Mouse (Mus musculus) cerebellum, postnatal 14 days (tissue): ENCODE data around the gene Olfr1242.

Experiments used
- DNase-seq, 2 experiments: peaks; one replicate each; pipeline ENCODE4 v3.0.0; 2021; ENCODE audit warnings: mixed read lengths in 2 of 2

The Olfr1242 gene

GRCm38 (mm10) chr2:89498235-89498634 lies at the start of gene Olfr1242:
TSS of gene Olfr1242 (minus strand) at chr2:89498335.
- no peak for DNase-seq

- DNase-seq: no peak
These were observed 46.4 kb upstream of the Olfr1242 start for GRCm38 (mm10) chr2:89544516-89544915.

GRCm38 (mm10) chr2:89539923-89540322 lies 41.8 kb upstream of the Olfr1242 start:
- no peak for DNase-seq

- DNase-seq: no peak
These were observed 33.3 kb upstream of the Olfr1242 start, which contains the start of gene Olfr1243 for GRCm38 (mm10) chr2:89531387-89531786. TSS of gene Olfr1243 (minus strand) at chr2:89531487.

GRCm38 (mm10) chr2:89487026-89487425 lies 11.1 kb downstream of the Olfr1242 start, which contains the start of gene Olfr1241:
TSS of gene Olfr1241 (minus strand) at chr2:89487126.
- no peak for DNase-seq

GRCm38 (mm10) chr2:89442900-89443299 lies 55.2 kb downstream of the Olfr1242 start, which contains the start of gene Olfr1240:
TSS of gene Olfr1240 (minus strand) at chr2:89443000.
- no peak for DNase-seq
